Mouse (Mus musculus) lung, embryonic 16.5 days (tissue): ENCODE measurements around the gene Gkap1. TPM values are rescaled to one million over a fixed set of nuclear protein-coding genes. Genes with fewer than 3 reads are reported as not detected.

ENCODE experiments used
- ATAC-seq: fragments of 200-750 bp; cut with Nextera tagmentation; 2 replicates; pipeline ENCODE4 v1.8.0; 2017; ENCODE audit warnings: low read depth, mild to moderate bottlenecking, moderate library complexity
- H3K27ac ChIP-seq: fragments of 300-500 bp; sonication (generic); 2 replicates; pipeline ENCODE4 v1.5.1; 2014; ENCODE audit warnings: mild to moderate bottlenecking, control low read depth, low read length
- H3K27me3 ChIP-seq: fragments of 300-500 bp; sonication (generic); 2 replicates; pipeline ENCODE4 v1.6.1; 2014; ENCODE audit warnings: low read depth, low read length, mixed read lengths; ENCODE audit not compliant: control insufficient read depth, insufficient read depth
- H3K36me3 ChIP-seq: fragments of 300-500 bp; sonication (generic); 2 replicates; pipeline ENCODE4 v1.6.1; 2014; ENCODE audit warnings: low read length; ENCODE audit not compliant: control insufficient read depth, insufficient read depth
- H3K4me1 ChIP-seq: fragments of 300-500 bp; sonication (generic); replicated peaks from 2 replicates; pipeline ENCODE4 v1.6.1; 2014; ENCODE audit warnings: low read length, mixed read lengths; ENCODE audit not compliant: control insufficient read depth, insufficient read depth
- H3K4me2 ChIP-seq: fragments of 300-500 bp; sonication (generic); 2 replicates; pipeline ENCODE4 v1.6.1; 2014; ENCODE audit warnings: low read depth, low read length, control low read depth
- H3K4me3 ChIP-seq: fragments of 300-500 bp; sonication (generic); 2 replicates; pipeline ENCODE4 v1.5.1; 2014; ENCODE audit warnings: mild to moderate bottlenecking, low read length, control low read depth
- H3K9ac ChIP-seq: fragments of 300-500 bp; sonication (generic); 2 replicates; pipeline ENCODE4 v1.6.1; 2014; ENCODE audit warnings: low read length, control low read depth
- H3K9me3 ChIP-seq: fragments of 300-500 bp; sonication (generic); 2 replicates; pipeline ENCODE4 v1.6.1; 2016; ENCODE audit warnings: low read length; ENCODE audit not compliant: control insufficient read depth
- WGBS: fragments of 180-500 bp; shearing (Covaris S2); extraction: QIAGEN DNeasy Blood & Tissue Kit; methylation state at CpG from one replicate; pipeline ENCODE4 v1.1.7; 2014; 5-methylcytosine and 5-hydroxymethylcytosine counted together
- polyA plus RNA-seq: library from polyadenylated mRNA; unstranded; fragments of >200 nt; fragmentation: Nextera tagmentation; extraction: Ambion mirVana; gene quantifications from 2 replicates; pipeline ENCODE4 v1.2.1, GENCODE M21; 2015

Gene Gkap1
- polyA plus RNA-seq, 1 experiment from 2014 or later: 16.5 TPM

GRCm38 (mm10) chr13:58232611-58233010, 42.9 kb downstream of the Gkap1 start:
- Histone ChIP-seq H3K9me3 (no peaks in the 10 kb centered on the region), H3K4me2 (no peak overlapping the region), H3K27me3 (no peaks in the 10 kb centered on the region), H3K36me3 (no peaks in the 10 kb centered on the region; the same call in 1 of the 2 replicates), H3K4me3 (no peak overlapping the region), H3K9ac (no peak overlapping the region), H3K4me1 (no peaks in the 10 kb centered on the region), H3K27ac (no peak overlapping the region)
- peak; percentile 52; the same call in 1 of the 2 replicates for ATAC-seq
- 40% methylated on average over 5 of the region's 5 CpGs for whole genome bisulfite sequencing

GRCm38 (mm10) chr13:58232070-58232469, 43.4 kb downstream of the Gkap1 start:
- Histone ChIP-seq H3K4me1 (no peaks in the 10 kb centered on the region), H3K27ac (no peak overlapping the region), H3K9ac (no peak overlapping the region), H3K27me3 (no peaks in the 10 kb centered on the region), H3K36me3 (no peaks in the 10 kb centered on the region), H3K4me3 (no peak overlapping the region), H3K9me3 (peaks cover 3% of the 10 kb centered on the region; the same call in 1 of the 2 replicates), H3K4me2 (no peak overlapping the region)
- 77% methylated on average over 8 of the region's 8 CpGs for WGBS
- no peak for ATAC-seq

GRCm38 (mm10) chr13:58228624-58229023, 46.9 kb downstream of the Gkap1 start:
- Histone ChIP-seq H3K27me3 (no peaks in the 10 kb centered on the region), H3K4me2 (no peak overlapping the region), H3K9me3 (peaks cover 9% of the 10 kb centered on the region; the same call in 1 of the 2 replicates), H3K9ac (no peak overlapping the region), H3K4me3 (no peak overlapping the region), H3K36me3 (no peaks in the 10 kb centered on the region), H3K4me1 (no peaks in the 10 kb centered on the region), H3K27ac (no peak overlapping the region)
- ATAC-seq: no peak
- WGBS: 72% methylated on average over 2 of the region's 2 CpGs

GRCm38 (mm10) chr13:58225694-58226093, 49.8 kb downstream of the Gkap1 start:
- H3K4me2 ChIP-seq: no peak overlapping the region
- H3K4me1 ChIP-seq: no peaks in the 10 kb centered on the region
- ATAC-seq: no peak
- H3K27me3 ChIP-seq: no peaks in the 10 kb centered on the region
- H3K4me3 ChIP-seq: no peak overlapping the region
- WGBS: 69% methylated on average over 8 of the region's 8 CpGs
- peaks cover 9% of the 10 kb centered on the region; the same call in 1 of the 2 replicates for H3K9me3 ChIP-seq
- H3K36me3 ChIP-seq: no peaks in the 10 kb centered on the region
- no peak overlapping the region for H3K27ac ChIP-seq
- H3K9ac ChIP-seq: no peak overlapping the region

- Histone ChIP-seq H3K36me3 (no peaks in the 10 kb centered on the region), H3K4me3 (no peak overlapping the region), H3K9ac (no peak overlapping the region), H3K27me3 (no peaks in the 10 kb centered on the region), H3K4me1 (peaks cover 6% of the 10 kb centered on the region), H3K27ac (no peak overlapping the region), H3K4me2 (no peak overlapping the region), H3K9me3 (no peaks in the 10 kb centered on the region)
- 56% methylated on average over 3 of the region's 3 CpGs for WGBS
- ATAC-seq: no peak
Measured at GRCm38 (mm10) chr13:58220206-58220605, 55.3 kb downstream of the Gkap1 start.

GRCm38 (mm10) chr13:58217536-58217935, 58.0 kb downstream of the Gkap1 start:
- ATAC-seq: no peak
- H3K9me3 ChIP-seq: no peaks in the 10 kb centered on the region
- H3K4me3 ChIP-seq: no peak overlapping the region
- H3K27ac ChIP-seq: no peak overlapping the region
- 86% methylated on average over 2 of the region's 2 CpGs for WGBS
- no peaks in the 10 kb centered on the region for H3K36me3 ChIP-seq
- no peaks in the 10 kb centered on the region for H3K27me3 ChIP-seq
- H3K4me1 ChIP-seq: peaks cover 22% of the 10 kb centered on the region
- H3K4me2 ChIP-seq: no peak overlapping the region
- no peak overlapping the region for H3K9ac ChIP-seq

GRCm38 (mm10) chr13:58216395-58216794, 59.1 kb downstream of the Gkap1 start:
- Histone ChIP-seq H3K4me3 (peak overlapping the region; percentile 99), H3K9ac (peak overlapping the region; percentile 100), H3K9me3 (no peaks in the 10 kb centered on the region), H3K4me2 (peak overlapping the region; percentile 90), H3K27me3 (no peaks in the 10 kb centered on the region), H3K27ac (no peak overlapping the region), H3K4me1 (peaks cover 22% of the 10 kb centered on the region), H3K36me3 (no peaks in the 10 kb centered on the region)
- ATAC-seq: no peak
- WGBS: 64% methylated on average over 9 of the region's 9 CpGs

GRCm38 (mm10) chr13:58215592-58216341, 59.7 kb downstream of the Gkap1 start, which contains the start of gene Ubqln1:
TSS of gene Ubqln1 (minus strand) at chr13:58215653.
- ATAC-seq: peak; percentile 93
- Histone ChIP-seq H3K9ac (peak within 1 kb of the TSS; percentile 100), H3K4me1 (peaks cover 22% of the 10 kb centered on the region), H3K27me3 (no peaks in the 10 kb centered on the region), H3K4me2 (peak within 1 kb of the TSS; percentile 90), H3K27ac (peak within 1 kb of the TSS; percentile 88), H3K36me3 (no peaks in the 10 kb centered on the region), H3K9me3 (no peaks in the 10 kb centered on the region), H3K4me3 (peak within 1 kb of the TSS; percentile 99)
- WGBS: 1% methylated on average over 60 of the region's 62 CpGs

GRCm38 (mm10) chr13:58215253-58215591, 60.3 kb downstream of the Gkap1 start:
- peak overlapping the region; percentile 100 for H3K9ac ChIP-seq
- H3K27me3 ChIP-seq: no peaks in the 10 kb centered on the region
- H3K36me3 ChIP-seq: no peaks in the 10 kb centered on the region
- H3K27ac ChIP-seq: peak overlapping the region; percentile 88
- no peaks in the 10 kb centered on the region for H3K9me3 ChIP-seq
- peak overlapping the region; percentile 90 for H3K4me2 ChIP-seq
- H3K4me1 ChIP-seq: peaks cover 22% of the 10 kb centered on the region
- WGBS: under 1% methylated on average over 47 of the region's 48 CpGs
- peak overlapping the region; percentile 99 for H3K4me3 ChIP-seq
- peak; percentile 76 for ATAC-seq
